Mouse (Mus musculus) forelimb bud, embryonic 11.5 days (tissue): Measurements from ENCODE around the gene Ttll5.

Experiments used
- DNase-seq: peaks from one replicate; pipeline ENCODE4 v3.0.0-alpha.2; 2012; ENCODE audit warnings: low read depth, low spot score

The Ttll5 gene

GRCm38 (mm10) chr12:85824438-85825264 lies at the start of gene Ttll5, which contains the start of gene Erg28:
Ttll5 (plus strand) TSS chr12:85824659.
Erg28 (minus strand) TSS chr12:85824550.
- peak; percentile 96 for DNase-seq

DNA sequence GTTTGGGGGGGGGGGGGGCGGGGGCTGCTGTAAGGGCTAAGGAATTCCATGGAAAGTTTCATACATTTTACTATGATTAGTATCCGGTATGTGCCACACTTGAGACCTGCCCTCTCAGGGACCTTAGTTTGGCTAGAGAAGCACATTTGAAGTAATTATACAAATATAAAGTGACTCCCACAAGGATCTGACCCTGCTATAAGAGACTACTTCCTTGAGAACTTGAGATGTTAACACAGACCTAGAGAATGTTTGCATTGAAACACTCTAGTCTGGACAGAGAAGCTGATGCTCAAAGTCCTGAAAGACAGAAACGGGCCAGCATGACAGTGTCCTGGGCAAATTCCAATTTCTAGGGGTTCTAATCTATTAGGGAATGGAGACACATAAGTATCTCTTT lies 45.5 kb upstream of the Ttll5 start:
- DNase-seq = no peak

DNA sequence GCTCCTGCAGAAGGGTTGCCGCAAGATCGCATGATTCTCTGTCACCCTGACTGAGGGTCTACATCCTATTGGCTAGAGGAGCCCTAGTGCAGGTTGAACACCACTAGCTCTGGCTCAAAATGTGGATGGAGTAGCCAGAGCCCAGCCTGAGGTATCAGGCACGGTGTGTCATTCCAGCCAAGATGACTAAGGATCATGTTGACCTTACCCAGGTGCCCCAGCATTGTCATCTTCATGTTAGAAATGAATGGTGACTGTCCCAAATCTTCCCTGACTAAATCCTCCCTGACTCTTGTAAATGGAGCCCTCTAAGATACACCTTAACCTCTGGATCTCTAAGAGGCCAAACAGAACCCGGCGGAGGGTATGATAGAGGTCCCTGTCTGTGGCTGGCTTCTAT lies 44.8 kb upstream of the Ttll5 start:
- no peak for DNase-seq

GRCm38 (mm10) chr12:85781606-85782005 lies 42.9 kb upstream of the Ttll5 start:
- DNase-seq = no peak

DNA sequence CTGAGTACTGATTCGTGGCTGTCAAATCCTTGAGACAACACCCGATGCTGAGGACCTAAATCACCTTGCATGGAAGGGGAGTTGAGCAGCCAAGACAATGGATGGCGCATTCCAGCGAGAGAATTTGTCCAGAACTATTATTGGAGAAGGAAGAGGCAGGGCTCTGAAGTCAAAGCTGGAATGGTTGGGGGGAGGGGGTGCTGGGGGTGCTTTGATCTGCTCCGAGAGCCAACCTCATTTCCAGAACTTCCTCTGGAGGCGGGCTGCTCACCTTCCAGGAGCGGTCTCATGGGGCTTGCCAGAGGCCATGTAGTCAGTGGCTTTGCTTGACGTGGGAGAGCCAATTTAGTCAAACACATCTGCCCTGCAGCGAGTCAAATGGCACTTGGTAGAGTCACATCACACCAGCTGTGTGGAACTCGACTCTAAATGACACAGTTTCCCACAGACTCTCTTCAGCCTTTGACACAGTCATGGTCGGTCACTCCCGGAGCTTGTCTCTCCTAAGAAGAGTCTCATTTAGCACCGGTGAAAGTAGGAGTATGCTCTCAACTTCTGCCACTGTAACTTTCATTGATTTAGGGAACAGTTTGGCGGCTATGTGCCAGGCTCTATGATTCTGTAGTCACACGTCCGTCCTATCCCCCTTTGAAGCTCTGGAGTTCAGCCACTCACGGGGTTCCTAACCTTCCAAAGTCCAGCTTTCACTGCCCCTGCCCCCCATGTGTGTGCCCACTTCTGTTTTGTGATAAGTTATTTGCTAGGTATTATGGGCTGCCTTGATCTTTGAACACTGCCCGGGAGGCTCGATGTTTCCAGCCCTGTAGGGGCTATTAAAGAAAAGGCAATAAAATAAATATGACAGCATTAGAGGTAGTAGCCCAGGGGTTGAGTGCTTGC lies 39.3 kb upstream of the Ttll5 start:
- DNase-seq = peak; percentile 26

DNA sequence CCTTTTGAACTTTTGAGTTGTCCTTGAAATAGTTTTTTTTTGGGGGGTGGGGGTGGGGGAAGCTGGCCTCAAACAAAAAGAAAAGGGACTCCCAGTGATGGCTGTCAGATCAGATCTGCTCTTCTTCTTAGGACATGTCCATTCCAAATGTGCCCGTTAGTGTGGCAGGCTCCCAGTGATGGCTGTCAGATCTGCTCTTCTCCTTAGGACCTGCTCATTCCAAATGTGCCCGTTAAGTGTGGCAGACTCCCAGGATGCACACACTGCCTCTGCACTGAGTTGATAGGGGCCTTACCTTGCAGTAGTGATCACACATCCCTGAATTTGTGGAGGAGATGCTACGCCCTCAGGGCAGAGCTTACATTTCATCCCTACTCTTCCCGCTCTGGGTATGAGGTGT lies 32.3 kb upstream of the Ttll5 start:
- DNase-seq = no peak

DNA sequence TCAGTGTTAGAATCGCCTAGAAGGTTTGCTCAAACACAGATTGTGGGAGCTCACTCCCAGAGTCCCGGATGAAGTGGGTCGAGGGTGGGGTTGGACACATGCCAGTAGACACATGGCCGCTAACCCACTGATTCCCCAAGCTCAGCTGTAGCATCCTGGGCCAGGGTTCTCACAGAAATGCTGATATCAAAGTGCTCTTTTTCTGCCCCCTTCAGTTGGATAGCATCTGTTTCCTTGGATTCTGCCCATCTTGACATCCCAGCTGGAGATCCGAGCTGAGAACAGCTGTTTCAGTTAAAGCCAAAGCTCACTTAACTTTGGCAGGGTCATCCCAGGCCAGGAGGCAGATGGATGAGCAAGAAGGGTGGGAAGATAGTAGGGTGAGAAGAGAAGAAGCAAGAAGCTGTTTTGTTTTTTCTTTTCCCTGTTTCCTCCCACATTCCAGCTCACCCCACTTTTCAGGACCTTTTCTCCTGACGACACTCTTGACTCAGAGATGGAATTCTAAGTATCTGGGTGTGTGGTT lies 31.6 kb upstream of the Ttll5 start:
- no peak for DNase-seq

DNA sequence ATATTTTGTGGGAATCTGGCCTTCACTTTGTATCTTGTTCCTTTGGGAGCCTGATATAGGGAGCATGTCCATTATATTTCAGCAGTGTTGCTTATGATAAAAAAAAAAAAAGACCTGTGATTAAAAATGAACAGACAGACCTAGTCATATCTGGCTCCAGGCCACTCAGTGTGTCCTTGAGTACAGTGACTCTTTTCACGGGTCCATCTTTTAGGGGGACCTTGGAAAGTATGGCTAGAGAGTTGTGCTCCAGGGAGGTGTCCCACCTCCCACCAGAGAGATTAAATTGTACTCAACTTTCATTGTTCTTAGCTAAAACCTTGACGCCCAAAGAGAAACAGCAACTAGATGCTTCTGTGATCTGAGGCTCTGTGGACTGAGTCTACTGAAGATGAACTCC lies 30.4 kb upstream of the Ttll5 start:
- DNase-seq = no peak

- no peak for DNase-seq
Observed at GRCm38 (mm10) chr12:85795551-85795950, 28.9 kb upstream of the Ttll5 start.

DNA sequence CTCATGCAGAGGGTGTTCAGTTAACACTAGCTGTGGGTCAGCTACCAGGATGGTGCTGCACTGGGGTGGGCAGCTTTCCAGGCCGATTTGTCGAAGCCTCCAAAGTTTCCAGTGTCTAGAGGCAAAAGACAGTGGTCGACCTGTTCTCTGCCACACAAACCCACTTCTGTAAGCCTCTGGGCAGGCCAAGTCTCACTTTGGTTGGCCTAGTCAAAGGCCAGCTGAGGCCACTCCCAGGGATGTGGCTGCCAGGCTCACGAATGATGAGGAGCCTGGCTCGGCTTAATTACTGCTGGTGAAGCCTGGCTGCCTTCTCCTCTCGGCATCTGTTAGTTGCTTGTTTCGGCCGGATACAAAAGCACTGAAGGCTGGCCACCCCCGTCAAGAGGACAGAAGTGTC lies 24.4 kb upstream of the Ttll5 start:
- DNase-seq = no peak

DNA sequence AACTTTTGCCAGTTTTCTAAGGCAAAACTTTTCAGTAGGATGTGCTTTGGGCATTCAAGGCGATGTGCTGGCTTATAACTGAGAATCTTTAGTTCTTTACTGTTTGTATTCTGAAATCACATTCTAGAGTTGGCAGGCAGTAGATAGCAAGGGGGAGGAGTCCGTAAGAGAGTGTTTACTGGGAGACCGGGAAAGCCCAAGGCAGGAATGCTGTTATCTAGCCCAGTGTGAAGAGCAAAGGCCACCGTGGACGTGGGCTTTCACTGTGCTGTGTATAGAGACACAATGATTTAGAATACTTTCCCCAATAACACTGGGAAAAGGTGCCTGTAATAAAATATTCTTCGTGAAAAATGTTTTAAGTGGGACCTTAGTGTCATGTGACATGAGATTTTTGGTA lies 14.7 kb upstream of the Ttll5 start:
- no peak for DNase-seq

DNA sequence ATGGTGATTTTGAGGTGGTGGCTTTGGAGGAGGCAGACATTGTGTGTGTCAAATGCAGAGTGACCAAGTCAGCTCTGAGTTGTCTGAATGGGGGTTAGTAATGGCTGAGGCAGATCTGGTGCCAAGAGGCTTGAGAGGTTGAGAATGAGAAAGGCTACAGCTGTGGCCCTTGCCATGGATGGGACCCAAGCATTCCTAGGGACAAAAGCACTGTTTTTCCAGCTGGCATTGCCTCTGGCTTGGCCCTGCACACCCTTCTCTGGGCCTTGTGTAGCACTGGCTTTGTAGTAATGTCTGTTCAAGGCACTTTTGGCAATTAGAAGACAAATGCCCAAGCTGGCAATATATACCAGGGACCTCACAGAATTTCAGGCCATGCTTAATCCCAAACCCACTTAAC lies 13.5 kb upstream of the Ttll5 start:
- no peak for DNase-seq

DNA sequence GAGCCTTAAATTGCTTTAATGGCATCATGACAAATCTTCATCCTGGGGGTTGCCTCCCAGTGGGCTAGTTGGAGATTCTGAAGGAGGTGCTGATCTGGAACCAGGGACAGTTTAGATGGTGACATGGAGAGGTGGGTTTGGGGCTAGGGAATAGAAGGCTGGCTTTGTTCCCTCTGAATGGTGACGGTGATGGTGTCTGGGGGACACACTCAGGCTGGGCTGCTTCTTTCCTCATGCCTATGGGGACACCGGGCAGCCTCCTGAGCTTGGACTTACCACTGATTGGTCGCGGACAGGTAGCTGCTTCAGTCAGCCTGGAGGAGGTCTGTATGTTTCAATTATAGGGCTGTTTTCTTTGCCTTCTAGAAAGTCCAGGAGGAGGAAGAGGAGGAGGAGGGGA lies 12.8 kb upstream of the Ttll5 start:
- DNase-seq = no peak

DNA sequence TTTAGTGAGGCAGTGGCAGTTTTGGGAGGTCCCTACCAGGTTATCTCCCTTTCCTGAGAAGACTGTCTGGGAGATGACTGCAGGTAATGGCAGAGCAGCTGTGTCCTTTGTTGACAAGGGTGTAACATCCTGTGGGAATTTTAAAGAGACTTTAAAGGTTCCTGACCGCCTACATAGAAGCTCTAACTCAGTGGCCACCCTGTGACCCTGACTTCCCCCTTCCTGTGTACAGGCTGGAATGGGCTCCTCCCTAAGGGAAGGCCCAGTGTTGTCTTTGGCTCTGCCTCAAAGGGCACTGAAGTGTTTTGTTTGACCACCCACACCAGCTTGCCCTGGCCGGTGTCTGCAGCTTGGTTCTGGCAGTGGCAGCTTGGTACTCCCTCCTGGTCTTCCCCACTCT lies 10.9 kb upstream of the Ttll5 start:
- no peak for DNase-seq

- no peak for DNase-seq
Observed at GRCm38 (mm10) chr12:85822051-85822450, 2.4 kb upstream of the Ttll5 start.

DNA sequence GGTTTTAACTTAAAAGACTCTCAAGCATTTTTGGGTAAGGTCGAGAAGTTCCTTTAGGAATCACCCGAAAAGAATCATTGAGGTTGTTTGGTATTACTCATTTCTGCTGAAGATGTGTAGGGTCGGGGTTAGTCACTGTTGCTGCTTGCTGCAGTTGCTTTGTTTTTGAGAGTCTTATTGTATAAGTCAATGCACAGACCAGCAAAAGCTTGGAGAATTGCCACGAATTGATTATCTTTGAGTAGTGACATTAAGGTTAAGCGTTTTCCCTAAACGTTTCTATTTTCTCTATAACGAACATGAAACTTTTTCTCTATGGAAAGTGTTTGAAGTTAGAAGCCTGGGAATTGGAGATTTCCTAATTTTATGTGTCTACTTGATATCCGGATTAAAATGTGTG lies 902 bp downstream of the Ttll5 start:
- no peak for DNase-seq

- DNase-seq = no peak
Observed at GRCm38 (mm10) chr12:85825822-85826221, 1.4 kb downstream of the Ttll5 start.

GRCm38 (mm10) chr12:85828856-85829255 lies 4.4 kb downstream of the Ttll5 start:
- no peak for DNase-seq

DNA sequence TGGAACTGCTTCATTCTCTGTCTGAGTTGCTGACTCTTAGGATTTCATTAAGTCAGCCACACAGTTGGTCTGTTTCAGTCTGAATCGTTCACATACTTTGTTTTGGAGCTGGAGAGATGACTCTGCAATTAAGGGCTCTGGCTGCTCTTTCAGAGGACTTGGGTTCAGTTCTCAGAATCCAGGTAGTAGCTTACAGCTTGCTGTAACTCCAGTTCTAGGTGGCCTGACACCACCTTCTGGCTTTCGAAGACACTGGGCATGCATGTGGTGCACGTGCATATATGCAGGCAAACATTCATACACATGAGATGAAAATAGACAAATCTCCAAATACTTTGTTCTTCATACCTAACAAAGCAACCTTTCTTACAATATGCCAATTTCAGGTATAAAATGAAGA lies 5.4 kb downstream of the Ttll5 start:
- DNase-seq = no peak

- no peak for DNase-seq
Observed at GRCm38 (mm10) chr12:85830691-85831090, 6.2 kb downstream of the Ttll5 start.

GRCm38 (mm10) chr12:85834543-85834942 lies 10.1 kb downstream of the Ttll5 start:
- no peak for DNase-seq

- no peak for DNase-seq
Observed at GRCm38 (mm10) chr12:85837765-85838164, 13.3 kb downstream of the Ttll5 start.
